9 mouse cellular contexts compared by ENCODE assay signal in genomic region chr9:48646251-48646650, GRCm38 (mm10). TPM values are rescaled to one million over a fixed set of nuclear protein-coding genes. Genes with fewer than 3 reads are reported as not detected.
DNase-seq lines count a peak whose midpoint lies in the region; ATAC-seq and TF ChIP-seq lines count a peak whose summit lies in the region.
"Had no signal": no experiment of that assay in that cellular context is flagged by ENCODE, and none has a peak within 500 bp of the region (broad histone marks: within the 10 kb centered on the region; RNA-seq: fewer than 3 reads in every experiment).

No protein-coding gene starts in this region.

- peak; percentile 81 for DNase-seq in MEL (ENCODE audit: low read depth, low spot score)
- DNase-seq in embryonic facial prominence, embryonic 14.5 days (ENCODE audit: low spot score), result peak; percentile 87
- DNase-seq in heart, postnatal 10 days, result peak; percentile 83 to 87
- peak; percentile 80 to 85 for DNase-seq in layer of hippocampus, adult 2 months (ENCODE audit: low spot score in 2 of 2)
- peak; percentile 88 for DNase-seq in lung, postnatal 10 days
- DNase-seq in retina, embryonic 14.5 days (ENCODE audit: low spot score), result peak; percentile 96

- TF ChIP-seq POLR2A in MEL (IDR thresholded peaks at IDR 0.05; ENCODE audit: control insufficient read depth in 1 of 2, insufficient read depth in 1 of 2, low read depth in 1 of 2, low read length in 2 of 2, poor library complexity in 1 of 2), result no peak
- TF ChIP-seq POLR2A in bone marrow macrophage, adult 2 months (IDR thresholded peaks at IDR 0.05; ENCODE audit: borderline replicate concordance, low read depth, low read length), result no peak

- peak; percentile 79 to 99 (median 95) for TF ChIP-seq CTCF in MEL (IDR thresholded peaks at IDR 0.05 in 2 of 3, conservative IDR thresholded peaks at IDR 0.05 in 1 of 3; ENCODE audit: control insufficient read depth in 1 of 3, insufficient read depth in 1 of 3, low read depth in 2 of 3, low read length in 3 of 3, poor library complexity in 1 of 3, severe bottlenecking in 1 of 3)
- TF ChIP-seq CTCF in bone marrow macrophage, adult 2 months (IDR thresholded peaks at IDR 0.05; ENCODE audit: low read depth, low read length), result peak; percentile 89
- peak; percentile 97 for TF ChIP-seq CTCF in layer of hippocampus, adult 2 months (conservative IDR thresholded peaks at IDR 0.05)

- no peaks in the 10 kb centered on the region for H3K4me1 ChIP-seq in MEL (ENCODE audit: control insufficient read depth in 1 of 2, insufficient read depth in 2 of 2, low read length in 2 of 2)
- H3K4me1 ChIP-seq in bone marrow macrophage, adult 2 months (ENCODE audit: control insufficient read depth, insufficient read depth, low read length), result no peaks in the 10 kb centered on the region
- peaks cover 5% of the 10 kb centered on the region; the same call in 1 of the 2 replicates for H3K4me1 ChIP-seq in embryonic facial prominence, embryonic 14.5 days (ENCODE audit: control insufficient read depth, insufficient read depth, low read length)

- whole genome bisulfite sequencing in embryonic facial prominence, embryonic 14.5 days, result 23% methylated on average over 4 of the region's 4 CpGs

- intact Hi-C loops in heart, postnatal 10 days (cut with DNase I), result loop anchor here (1.0 to 10.0 kb wide), 6 partner anchors 76 to 839 kb away; partner anchors contain the start of gene Ttc12

- no peaks in the 10 kb centered on the region for H3K36me3 ChIP-seq in MEL (ENCODE audit: control insufficient read depth in 1 of 2, insufficient read depth in 2 of 2, low read length in 2 of 2)
- H3K36me3 ChIP-seq in embryonic facial prominence, embryonic 14.5 days (ENCODE audit: control insufficient read depth, insufficient read depth, low read length), result no peaks in the 10 kb centered on the region
- H3K36me3 ChIP-seq: limb, embryonic 12.5 days had no signal

- no peaks in the 10 kb centered on the region for H3K9me3 ChIP-seq in MEL (replicated peaks; ENCODE audit: insufficient read depth, low read length)
- H3K9me3 ChIP-seq in embryonic facial prominence, embryonic 14.5 days (ENCODE audit: control insufficient read depth, low read length), result peaks cover 7% of the 10 kb centered on the region; the same call in 1 of the 2 replicates

- H3K9ac ChIP-seq in MEL (ENCODE audit: control insufficient read depth, low read depth, low read length, poor library complexity, severe bottlenecking), result no peak overlapping the region
- H3K9ac ChIP-seq in embryonic facial prominence, embryonic 14.5 days (ENCODE audit: low read depth, low read length), result no peak overlapping the region
- H3K9ac ChIP-seq: limb, embryonic 12.5 days had no signal

- no peaks in the 10 kb centered on the region for H3K79me2 ChIP-seq in MEL (ENCODE audit: control insufficient read depth, insufficient read depth, low read length, poor library complexity)

- no peak for TF ChIP-seq EP300 in MEL (IDR thresholded peaks at IDR 0.05; ENCODE audit: low read depth in 1 of 2, low read length in 2 of 2)

- ATAC-seq in embryonic facial prominence, embryonic 14.5 days (ENCODE audit: low read depth), result 0 out of 2 replicates have a peak, but pooled peaks have one; percentile 30
- ATAC-seq in inflammation-experienced regulatory T-cells, adult 6 months, result no peak

- H3K4me3 ChIP-seq in MEL (ENCODE audit: control insufficient read depth in 1 of 2, insufficient read depth in 1 of 2, low read depth in 2 of 2, low read length in 2 of 2), result no peak overlapping the region
- H3K4me3 ChIP-seq in bone marrow macrophage, adult 2 months (ENCODE audit: insufficient read depth, low read length), result no peak overlapping the region
- no peak overlapping the region for H3K4me3 ChIP-seq in embryonic facial prominence, embryonic 14.5 days (ENCODE audit: low read depth, low read length)
- no peak overlapping the region for H3K4me3 ChIP-seq in layer of hippocampus, adult 2 months
- H3K4me3 ChIP-seq: limb, embryonic 12.5 days had no signal

- no peak overlapping the region for H3K4me2 ChIP-seq in embryonic facial prominence, embryonic 14.5 days (ENCODE audit: low read depth, low read length)
- H3K4me2 ChIP-seq: limb, embryonic 12.5 days had no signal

- H3K27me3 ChIP-seq in MEL (ENCODE audit: control insufficient read depth in 1 of 2, insufficient read depth in 2 of 2, low read length in 2 of 2), result peaks cover 0 to 1% of the 10 kb centered on the region in 2 experiments; a peak in 1 of 4 replicates
- H3K27me3 ChIP-seq in embryonic facial prominence, embryonic 14.5 days (replicated peaks; ENCODE audit: control insufficient read depth, insufficient read depth, low read length), result peaks cover 14% of the 10 kb centered on the region; the same call in 1 of the 2 replicates

- no peak overlapping the region for H3K27ac ChIP-seq in MEL (ENCODE audit: control insufficient read depth, low read depth, low read length)
- no peak overlapping the region for H3K27ac ChIP-seq in bone marrow macrophage, adult 2 months (ENCODE audit: insufficient read depth, low read depth, low read length)
- H3K27ac ChIP-seq in embryonic facial prominence, embryonic 14.5 days (replicated peaks; ENCODE audit: low read depth, low read length), result no peak overlapping the region
- peak overlapping the region; percentile 67 for H3K27ac ChIP-seq in layer of hippocampus, adult 2 months
- H3K27ac ChIP-seq: limb, embryonic 12.5 days had no signal

- TF ChIP-seq RAD21 in MEL (IDR thresholded peaks at IDR 0.05; ENCODE audit: low read depth, low read length), result no peak; the same call in none of the 2 replicates

TF ChIP-seq in MEL, 35 proteins besides CTCF, POLR2A, EP300 and RAD21:
- TF ChIP-seq NELFE (IDR thresholded peaks at IDR 0.05; ENCODE audit: low read depth, low read length) (no peak), ELF1 (IDR thresholded peaks at IDR 0.05; ENCODE audit: low read depth, low read length) (no peak), CHD1 (IDR thresholded peaks at IDR 0.05; ENCODE audit: low read depth, low read length) (no peak), CHD2 (IDR thresholded peaks at IDR 0.05; ENCODE audit: low read length) (no peak), MAX (IDR thresholded peaks at IDR 0.05; ENCODE audit: low read length) (0 out of 2 replicates have a peak, but pooled peaks have one; percentile 20), RCOR1 (IDR thresholded peaks at IDR 0.05; ENCODE audit: low read depth, low read length) (no peak), ZC3H11A (IDR thresholded peaks at IDR 0.05; ENCODE audit: low read depth, low read length) (peak; percentile 99), SIN3A (IDR thresholded peaks at IDR 0.05; ENCODE audit: low read length) (0 out of 2 replicates have a peak, but pooled peaks have one; percentile 37), HCFC1 (IDR thresholded peaks at IDR 0.05; ENCODE audit: low read depth, low read length) (no peak), JUND (IDR thresholded peaks at IDR 0.05; ENCODE audit: low read depth, low read length) (peak; percentile 33; the same call in 1 of the 2 replicates), MAZ (IDR thresholded peaks at IDR 0.05; ENCODE audit: low read depth, low read length) (peak; percentile 50; the same call in 1 of the 2 replicates), USF1 (IDR thresholded peaks at IDR 0.05; ENCODE audit: low read depth, low read length) (no peak), BHLHE40 (IDR thresholded peaks at IDR 0.05; ENCODE audit: borderline replicate concordance, low read depth, low read length) (no peak), ZMIZ1 (IDR thresholded peaks at IDR 0.05; ENCODE audit: low read depth, low read length) (no peak), POLR2AphosphoS2 (IDR thresholded peaks at IDR 0.05; ENCODE audit: low read length) (no peak), SMC3 (IDR thresholded peaks at IDR 0.05; ENCODE audit: low read depth, low read length) (peak; percentile 99), MYB (IDR thresholded peaks at IDR 0.05; ENCODE audit: low read depth, low read length) (no peak), UBTF (IDR thresholded peaks at IDR 0.05; ENCODE audit: borderline replicate concordance, insufficient read depth, low read depth, low read length) (no peak)

RNA-seq across cellular contexts. Expression of gene Nnmt, which starts 41.3 kb away (rescaled TPM):
- total RNA-seq in MEL (2012; rRNA removed), result not detected in 2 replicates
- polyA plus RNA-seq in MEL (2012; ENCODE audit: insufficient read depth in 1 of 2, insufficient read length in 2 of 2, low read depth in 1 of 2, low replicate concordance in 2 of 2, missing spikeins in 1 of 2), result not detected
- polyA plus RNA-seq in bone marrow macrophage, adult 2 months (2012; ENCODE audit: insufficient read depth, insufficient read length, missing spikeins), result 0.80 TPM in 1 of 2 replicates, not detected in the other
- 12.8 and 18.0 TPM in 2 replicates for polyA plus RNA-seq in embryonic facial prominence, embryonic 14.5 days (2014; fragmentation: Nextera tagmentation; extraction: Ambion mirVana)
- total RNA-seq in heart, postnatal 10 days (2021), result 10 to 100 TPM; 12.5 to 14.2 TPM
- 1 to 10 TPM; 1.7 to 1.9 TPM for total RNA-seq in layer of hippocampus, adult 2 months (2021)
- polyA plus RNA-seq in inflammation-experienced regulatory T-cells, adult 6 months (2017; shearing (Covaris generic)), result under 1 TPM in 1 of 3 experiments, not detected in 2; 0.50 TPM
